Mouse (Mus musculus) right cerebral cortex, adult 18-20 months (tissue): ENCODE measurements around the gene Adal.

Experiments used
- DNase-seq: peaks from one replicate; pipeline ENCODE4 v3.0.0; 2022; ENCODE audit warnings: mixed read lengths

Adal gene

GRCm38 (mm10) chr2:121178828-121179479 lies 38.7 kb downstream of the Adal start:
- DNase-seq = no peak

- DNase-seq = no peak
Measured at GRCm38 (mm10) chr2:121183431-121183830, 43.2 kb downstream of the Adal start.

- no peak for DNase-seq
Measured at GRCm38 (mm10) chr2:121184142-121184541, 43.9 kb downstream of the Adal start.

GRCm38 (mm10) chr2:121188530-121188929 lies 48.3 kb downstream of the Adal start:
- no peak for DNase-seq

- peak; percentile 54 for DNase-seq
Measured at GRCm38 (mm10) chr2:121195466-121195865, 55.2 kb downstream of the Adal start.

- peak; percentile 53 for DNase-seq
Measured at GRCm38 (mm10) chr2:121204276-121204675, 64.0 kb downstream of the Adal start.
